Mouse (Mus musculus): Measurements from ENCODE around the gene Myom1. TPM values are rescaled to one million over a fixed set of nuclear protein-coding genes. Genes with fewer than 3 reads are reported as not detected.
A peak's percentile ranks its signal among the peaks of the same experiment; 100 is the strongest.

Gene Myom1
- polyA plus RNA-seq, 1 experiment from 2014 or later: 2.5 TPM

GRCm38 (mm10) chr17:70995551-70995950 is 6.9 kb upstream of the Myom1 start:
- Histone ChIP-seq H3K27ac (replicated peaks) (no peak overlapping the region), H3K36me3 (replicated peaks) (peaks cover 57% of the 10 kb centered on the region), H3K9me3 (no peaks in the 10 kb centered on the region), H3K4me3 (no peak overlapping the region), H3K27me3 (replicated peaks; ENCODE audit: low read depth, poor library complexity, severe bottlenecking) (no peaks in the 10 kb centered on the region), H3K4me1 (peaks cover 63% of the 10 kb centered on the region)
- DNase-seq (ENCODE audit: low spot score): no peak
- WGBS: 94% methylated on average over 6 of the region's 6 CpGs

GRCm38 (mm10) chr17:70997836-70998235 is 4.6 kb upstream of the Myom1 start:
- Histone ChIP-seq H3K27ac (replicated peaks) (no peak overlapping the region), H3K4me1 (peaks cover 54% of the 10 kb centered on the region), H3K36me3 (replicated peaks) (peaks cover 44% of the 10 kb centered on the region), H3K9me3 (no peaks in the 10 kb centered on the region), H3K4me3 (no peak overlapping the region), H3K27me3 (replicated peaks; ENCODE audit: low read depth, poor library complexity, severe bottlenecking) (no peaks in the 10 kb centered on the region)
- DNase-seq (ENCODE audit: low spot score): no peak
- WGBS: 69% methylated on average over 6 of the region's 6 CpGs

DNA sequence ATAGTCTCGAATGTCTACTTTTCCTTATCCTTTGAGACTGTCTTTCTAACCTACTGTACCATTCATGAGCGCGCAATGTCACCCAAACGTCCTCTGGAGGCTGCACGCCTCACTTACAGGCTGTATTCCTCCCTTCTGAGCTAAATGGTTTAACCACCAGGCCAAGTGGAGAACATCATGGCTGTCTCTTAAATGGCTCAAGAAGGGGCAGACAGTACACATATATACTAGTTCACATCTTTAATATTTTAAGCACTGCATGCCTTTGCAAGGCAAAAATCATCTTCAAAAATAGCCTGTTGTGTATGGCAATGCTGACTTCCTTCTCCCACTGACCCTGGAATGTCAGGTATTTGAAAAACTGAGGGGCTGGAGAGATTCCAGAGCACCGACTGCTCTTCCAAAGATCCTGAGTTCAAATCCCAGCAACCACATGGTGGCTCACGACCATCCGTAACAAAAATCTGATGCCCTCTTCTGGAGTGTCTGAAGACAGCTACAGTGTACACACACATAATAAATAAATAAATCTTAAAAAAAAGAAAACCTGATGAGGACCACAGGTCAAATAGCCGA is 3.9 kb upstream of the Myom1 start:
- Histone ChIP-seq H3K36me3 (replicated peaks) (peaks cover 37% of the 10 kb centered on the region), H3K9me3 (no peaks in the 10 kb centered on the region), H3K4me3 (no peak overlapping the region), H3K27ac (replicated peaks) (no peak overlapping the region), H3K27me3 (replicated peaks; ENCODE audit: low read depth, poor library complexity, severe bottlenecking) (no peaks in the 10 kb centered on the region), H3K4me1 (peaks cover 54% of the 10 kb centered on the region)
- WGBS: 83% methylated on average over 9 of the region's 9 CpGs
- no peak for DNase-seq (ENCODE audit: low spot score)

GRCm38 (mm10) chr17:70999187-70999586 is 3.2 kb upstream of the Myom1 start:
- H3K9me3 ChIP-seq: no peaks in the 10 kb centered on the region
- peaks cover 30% of the 10 kb centered on the region for H3K36me3 ChIP-seq (replicated peaks)
- no peaks in the 10 kb centered on the region for H3K27me3 ChIP-seq (replicated peaks; ENCODE audit: low read depth, poor library complexity, severe bottlenecking)
- peaks cover 52% of the 10 kb centered on the region for H3K4me1 ChIP-seq
- H3K27ac ChIP-seq (replicated peaks): no peak overlapping the region
- DNase-seq (ENCODE audit: low spot score): no peak
- WGBS: 56% methylated on average over 5 of the region's 5 CpGs
- no peak overlapping the region for H3K4me3 ChIP-seq

GRCm38 (mm10) chr17:71000255-71000654 is 2.2 kb upstream of the Myom1 start:
- Histone ChIP-seq H3K36me3 (replicated peaks) (peaks cover 20% of the 10 kb centered on the region), H3K4me3 (peak overlapping the region; percentile 93), H3K4me1 (peaks cover 45% of the 10 kb centered on the region), H3K27ac (replicated peaks) (no peak overlapping the region), H3K27me3 (replicated peaks; ENCODE audit: low read depth, poor library complexity, severe bottlenecking) (no peaks in the 10 kb centered on the region), H3K9me3 (no peaks in the 10 kb centered on the region)
- 65% methylated on average over 2 of the region's 2 CpGs for WGBS
- DNase-seq (ENCODE audit: low spot score): no peak

DNA sequence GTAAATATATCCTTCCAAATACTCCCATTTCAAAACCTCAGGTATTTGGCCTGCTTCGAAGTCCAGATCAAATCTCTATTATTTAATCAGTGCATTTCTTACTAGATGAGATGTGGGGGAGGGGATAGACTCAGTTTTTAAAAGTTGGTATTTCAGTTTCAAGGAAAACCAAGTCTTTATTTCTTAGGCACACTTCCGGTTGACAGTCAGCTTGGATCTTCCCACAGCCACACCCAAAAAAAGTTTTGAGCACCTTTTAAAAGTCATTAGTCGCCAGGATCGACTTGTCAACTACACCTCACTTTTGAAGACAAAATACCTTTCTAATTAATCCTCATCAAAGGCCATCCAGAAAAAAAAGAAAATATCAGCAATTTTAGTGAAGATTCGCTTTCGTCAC is 1.4 kb upstream of the Myom1 start:
- peaks cover 45% of the 10 kb centered on the region for H3K4me1 ChIP-seq
- no peaks in the 10 kb centered on the region for H3K9me3 ChIP-seq
- H3K27me3 ChIP-seq (replicated peaks; ENCODE audit: low read depth, poor library complexity, severe bottlenecking): no peaks in the 10 kb centered on the region
- DNase-seq (ENCODE audit: low spot score): no peak
- H3K27ac ChIP-seq (replicated peaks): peak overlapping the region; percentile 100
- peak overlapping the region; percentile 93 for H3K4me3 ChIP-seq
- WGBS: 12% methylated on average over 6 of the region's 6 CpGs
- H3K36me3 ChIP-seq (replicated peaks): peaks cover 12% of the 10 kb centered on the region

DNA sequence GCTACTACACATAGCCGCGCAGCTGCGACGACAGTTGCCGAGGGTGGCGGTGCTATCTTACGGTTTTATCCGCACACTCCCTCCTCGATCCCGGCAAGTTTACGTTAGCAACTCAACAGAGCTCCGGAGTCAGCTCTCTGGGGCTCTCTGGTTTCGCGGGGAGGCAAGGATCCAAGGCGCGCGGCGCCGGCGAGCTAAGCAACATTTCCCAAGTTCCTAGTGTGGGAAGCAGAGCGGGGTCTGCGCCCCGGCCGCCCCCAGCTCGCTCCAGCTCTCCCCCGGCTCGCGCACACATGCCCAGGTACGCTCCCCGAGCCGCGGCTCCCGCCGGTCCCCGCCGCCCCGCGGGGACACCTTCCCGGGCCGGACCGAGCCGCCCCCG is 743 bp upstream of the Myom1 start:
- WGBS: under 1% methylated on average over 43 of the region's 43 CpGs
- H3K9me3 ChIP-seq: no peaks in the 10 kb centered on the region
- no peaks in the 10 kb centered on the region for H3K27me3 ChIP-seq (replicated peaks; ENCODE audit: low read depth, poor library complexity, severe bottlenecking)
- peak overlapping the region; percentile 100 for H3K27ac ChIP-seq (replicated peaks)
- H3K4me1 ChIP-seq: peaks cover 45% of the 10 kb centered on the region
- no peak for DNase-seq (ENCODE audit: low spot score)
- peak overlapping the region; percentile 93 for H3K4me3 ChIP-seq
- peaks cover 5% of the 10 kb centered on the region for H3K36me3 ChIP-seq (replicated peaks)

- no peak for DNase-seq (ENCODE audit: low spot score)
- peak within 1 kb of the TSS; percentile 93 for H3K4me3 ChIP-seq
- no peaks in the 10 kb centered on the region for H3K9me3 ChIP-seq
- peaks cover 4% of the 10 kb centered on the region; the same call in 1 of the 2 replicates for H3K36me3 ChIP-seq (replicated peaks)
- WGBS: 8% methylated on average over 14 of the region's 14 CpGs
- peaks cover 45% of the 10 kb centered on the region for H3K4me1 ChIP-seq
- H3K27ac ChIP-seq (replicated peaks): peak within 1 kb of the TSS; percentile 100
- H3K27me3 ChIP-seq (replicated peaks; ENCODE audit: low read depth, poor library complexity, severe bottlenecking): no peaks in the 10 kb centered on the region
These were observed 286 bp downstream of the Myom1 start, which contains the start of gene Myl12a for GRCm38 (mm10) chr17:71002744-71003094. Myl12a (minus strand) TSS chr17:71002878.

GRCm38 (mm10) chr17:71003112-71003511 is 679 bp downstream of the Myom1 start:
- H3K27ac ChIP-seq (replicated peaks): peak overlapping the region; percentile 100
- H3K4me3 ChIP-seq: peak overlapping the region; percentile 93
- peaks cover 4% of the 10 kb centered on the region; the same call in 1 of the 2 replicates for H3K36me3 ChIP-seq (replicated peaks)
- H3K9me3 ChIP-seq: no peaks in the 10 kb centered on the region
- no peak for DNase-seq (ENCODE audit: low spot score)
- WGBS: 62% methylated on average over 4 of the region's 4 CpGs
- H3K4me1 ChIP-seq: peaks cover 42% of the 10 kb centered on the region
- no peaks in the 10 kb centered on the region for H3K27me3 ChIP-seq (replicated peaks; ENCODE audit: low read depth, poor library complexity, severe bottlenecking)

GRCm38 (mm10) chr17:71003721-71004120 is 1.3 kb downstream of the Myom1 start:
- peaks cover 35% of the 10 kb centered on the region for H3K4me1 ChIP-seq
- DNase-seq (ENCODE audit: low spot score): no peak
- no peak overlapping the region; the same call in 1 of the 2 replicates for H3K4me3 ChIP-seq
- H3K36me3 ChIP-seq (replicated peaks): peaks cover 4% of the 10 kb centered on the region; the same call in 1 of the 2 replicates
- H3K9me3 ChIP-seq: no peaks in the 10 kb centered on the region
- 93% methylated on average over 2 of the region's 2 CpGs for WGBS
- H3K27ac ChIP-seq (replicated peaks): peak overlapping the region; percentile 100
- no peaks in the 10 kb centered on the region for H3K27me3 ChIP-seq (replicated peaks; ENCODE audit: low read depth, poor library complexity, severe bottlenecking)

DNA sequence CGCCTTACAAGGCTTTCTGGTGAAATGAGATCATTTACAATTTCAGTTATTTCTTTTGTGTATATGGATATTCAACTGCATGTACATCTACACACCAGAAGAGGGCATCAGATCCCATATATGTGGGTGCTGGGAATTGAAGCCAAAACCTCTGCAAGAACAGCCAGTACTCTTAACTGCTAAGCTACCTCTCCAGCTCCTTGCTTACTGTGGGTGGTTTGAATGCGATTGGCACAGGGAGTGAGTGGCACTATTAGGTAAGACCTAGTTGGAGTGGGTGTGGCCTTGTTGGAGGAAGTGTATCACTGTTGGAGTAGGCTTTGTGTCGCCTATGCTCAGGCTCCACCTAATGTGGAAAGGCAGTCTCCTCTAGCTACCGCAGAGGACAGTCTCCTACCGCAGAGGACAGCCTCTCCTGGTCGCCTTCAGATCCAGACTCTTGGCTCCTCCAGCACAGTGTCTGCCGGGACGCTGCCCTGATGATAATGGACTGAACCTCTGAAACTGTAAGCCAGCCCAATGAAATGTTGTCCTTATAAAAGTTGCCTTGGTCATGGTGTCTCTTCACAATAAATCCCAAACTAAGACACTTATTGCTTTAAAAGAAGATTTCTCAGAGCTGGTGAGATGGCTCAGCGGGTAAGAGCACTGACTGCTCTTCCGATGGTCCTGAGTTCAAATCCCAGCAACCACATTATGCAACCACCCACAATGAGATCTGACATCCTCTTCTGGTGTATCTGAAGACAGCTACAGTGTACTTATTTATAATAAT is 1.9 kb downstream of the Myom1 start:
- Histone ChIP-seq H3K27me3 (replicated peaks; ENCODE audit: low read depth, poor library complexity, severe bottlenecking) (no peaks in the 10 kb centered on the region), H3K36me3 (replicated peaks) (peaks cover under 1% of the 10 kb centered on the region; the same call in 1 of the 2 replicates)
- 91% methylated on average over 10 of the region's 10 CpGs for WGBS

DNA sequence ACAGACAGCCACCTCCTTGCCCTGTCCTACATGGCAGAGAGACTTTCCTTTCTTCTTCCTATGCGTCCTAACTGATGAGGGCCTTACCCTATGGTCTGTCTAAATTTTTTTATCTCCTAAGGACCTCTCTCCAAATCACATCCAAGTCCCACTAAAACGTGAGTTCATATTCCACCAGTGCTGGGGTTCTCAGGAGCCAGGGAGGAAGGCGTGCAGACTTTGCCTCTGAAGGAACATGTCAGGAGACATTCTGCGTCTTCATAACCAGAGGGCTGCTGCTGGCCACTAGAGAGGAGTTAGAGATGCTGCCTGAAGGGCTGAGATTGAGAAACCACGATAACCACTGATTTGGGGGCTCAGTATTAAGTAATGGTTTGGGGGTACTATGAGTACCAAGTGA is 4.5 kb downstream of the Myom1 start:
- Histone ChIP-seq H3K27ac (replicated peaks) (no peak overlapping the region), H3K4me3 (no peak overlapping the region), H3K36me3 (replicated peaks) (no peaks in the 10 kb centered on the region), H3K27me3 (replicated peaks; ENCODE audit: low read depth, poor library complexity, severe bottlenecking) (no peaks in the 10 kb centered on the region), H3K9me3 (0 out of 2 replicates have a peak, but pooled peaks cover 2% of the 10 kb centered on the region), H3K4me1 (peaks cover 13% of the 10 kb centered on the region)
- no peak for DNase-seq (ENCODE audit: low spot score)
- WGBS: 86% methylated on average over 5 of the region's 5 CpGs

More for the DNA sequence above, 1.9 kb downstream of the Myom1 start:
- Histone ChIP-seq H3K27ac (replicated peaks) (no peak overlapping the region), H3K4me1 (peaks cover 31% of the 10 kb centered on the region), H3K4me3 (no peak overlapping the region), H3K9me3 (no peaks in the 10 kb centered on the region)
- no peak for DNase-seq (ENCODE audit: low spot score)

- no peak for DNase-seq (ENCODE audit: low spot score)
- H3K4me1 ChIP-seq: peaks cover under 1% of the 10 kb centered on the region; the same call in 1 of the 2 replicates
- 91% methylated on average over 3 of the region's 3 CpGs for WGBS
- H3K27me3 ChIP-seq (replicated peaks; ENCODE audit: low read depth, poor library complexity, severe bottlenecking): no peaks in the 10 kb centered on the region
- no peak overlapping the region for H3K27ac ChIP-seq (replicated peaks)
- H3K4me3 ChIP-seq: no peak overlapping the region
- H3K36me3 ChIP-seq (replicated peaks): no peaks in the 10 kb centered on the region
- H3K9me3 ChIP-seq: 0 out of 2 replicates have a peak, but pooled peaks cover 2% of the 10 kb centered on the region
These were observed 6.2 kb downstream of the Myom1 start for GRCm38 (mm10) chr17:71008676-71009075.
